Mouse (Mus musculus): ENCODE measurements around the gene Lrtm2.

Gene Lrtm2

GRCm38 (mm10) chr6:119333831-119334230 lies 3.3 kb upstream of the Lrtm2 start:
- no peak for DNase-seq

GRCm38 (mm10) chr6:119333202-119333601 lies 2.6 kb upstream of the Lrtm2 start:
- no peak for DNase-seq

GRCm38 (mm10) chr6:119332111-119332510 lies 1.5 kb upstream of the Lrtm2 start:
- no peak for DNase-seq

- no peak for DNase-seq
Measured at GRCm38 (mm10) chr6:119329936-119330335, 630 bp downstream of the Lrtm2 start.

- no peak for DNase-seq
Measured at GRCm38 (mm10) chr6:119329215-119329714, 1.3 kb downstream of the Lrtm2 start.

- DNase-seq: no peak
Measured at GRCm38 (mm10) chr6:119328521-119329115, 1.9 kb downstream of the Lrtm2 start.

GRCm38 (mm10) chr6:119326541-119326940 lies 4.0 kb downstream of the Lrtm2 start:
- DNase-seq: no peak

GRCm38 (mm10) chr6:119325978-119326377 lies 4.6 kb downstream of the Lrtm2 start:
- no peak for DNase-seq

- no peak for DNase-seq
Measured at GRCm38 (mm10) chr6:119324776-119325175, 5.8 kb downstream of the Lrtm2 start.

GRCm38 (mm10) chr6:119321752-119322151 lies 8.8 kb downstream of the Lrtm2 start:
- no peak for DNase-seq

GRCm38 (mm10) chr6:119320481-119320880 lies 10.1 kb downstream of the Lrtm2 start:
- DNase-seq: no peak

GRCm38 (mm10) chr6:119319358-119319757 lies 11.2 kb downstream of the Lrtm2 start:
- DNase-seq: no peak

GRCm38 (mm10) chr6:119318732-119319131 lies 11.8 kb downstream of the Lrtm2 start:
- no peak for DNase-seq

GRCm38 (mm10) chr6:119314751-119315476 lies 15.7 kb downstream of the Lrtm2 start:
- no peak for DNase-seq

- no peak for DNase-seq
Measured at GRCm38 (mm10) chr6:119313588-119314375, 16.8 kb downstream of the Lrtm2 start.

GRCm38 (mm10) chr6:119313096-119313495 lies 17.5 kb downstream of the Lrtm2 start:
- DNase-seq: no peak

- DNase-seq: no peak
Measured at GRCm38 (mm10) chr6:119312381-119312780, 18.2 kb downstream of the Lrtm2 start.

GRCm38 (mm10) chr6:119310176-119310575 lies 20.4 kb downstream of the Lrtm2 start:
- DNase-seq: no peak

- DNase-seq: no peak
Measured at GRCm38 (mm10) chr6:119307867-119308413, 22.6 kb downstream of the Lrtm2 start.

GRCm38 (mm10) chr6:119303331-119303730 lies 27.2 kb downstream of the Lrtm2 start:
- no peak for DNase-seq

- DNase-seq: no peak
Measured at GRCm38 (mm10) chr6:119301310-119301709, 29.3 kb downstream of the Lrtm2 start.

GRCm38 (mm10) chr6:119280761-119281160 lies 49.8 kb downstream of the Lrtm2 start:
- no peak for DNase-seq

GRCm38 (mm10) chr6:119276713-119277112 lies 53.9 kb downstream of the Lrtm2 start:
- DNase-seq: no peak
